Mouse (Mus musculus): ENCODE data around the gene Slc39a7.
"Not testable (repeated sequence)": the region's sequence is repeated elsewhere in the genome, so short reads cannot be mapped to it uniquely, and the experiment has no call there.

GRCm38 (mm10) chr17:34000796-34001195, 30.7 kb downstream of the Slc39a7 start:
- not testable (repeated sequence) for TF ChIP-seq POLR2A (IDR thresholded peaks at IDR 0.05; ENCODE audit: borderline replicate concordance, extremely low read depth, insufficient read depth, insufficient read length, poor library complexity, severe bottlenecking); CTCF (IDR thresholded peaks at IDR 0.05; ENCODE audit: borderline replicate concordance, extremely low read depth, insufficient read depth, insufficient read length)

Measured in brain, embryonic 14.5 days (tissue).